Mouse (Mus musculus) lung, postnatal 36 days (tissue): ENCODE measurements around the gene Adcy4.

ENCODE experiments used
- DNase-seq: peaks from one replicate; pipeline ENCODE4 v3.0.0; 2022; ENCODE audit warnings: mixed read lengths

Gene Adcy4

DNA sequence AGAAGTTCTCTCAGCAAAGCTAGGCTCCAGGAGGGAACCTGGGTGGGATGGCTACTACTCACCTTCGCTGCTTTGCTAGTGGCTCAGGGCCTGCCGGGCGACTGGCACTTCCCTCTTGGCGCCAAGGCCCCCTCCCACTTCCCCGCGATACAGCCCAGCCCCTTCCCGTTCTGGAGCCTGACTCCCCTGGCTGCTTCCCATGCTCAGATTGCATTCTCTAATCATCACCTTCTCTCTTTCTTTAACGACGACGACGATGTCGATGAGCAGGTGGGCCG, at the start of gene Adcy4:
Gene Adcy4 (minus strand): TSS at position 138 of the 278 bp plus-strand sequence.
- peak; percentile 67 for DNase-seq

DNA sequence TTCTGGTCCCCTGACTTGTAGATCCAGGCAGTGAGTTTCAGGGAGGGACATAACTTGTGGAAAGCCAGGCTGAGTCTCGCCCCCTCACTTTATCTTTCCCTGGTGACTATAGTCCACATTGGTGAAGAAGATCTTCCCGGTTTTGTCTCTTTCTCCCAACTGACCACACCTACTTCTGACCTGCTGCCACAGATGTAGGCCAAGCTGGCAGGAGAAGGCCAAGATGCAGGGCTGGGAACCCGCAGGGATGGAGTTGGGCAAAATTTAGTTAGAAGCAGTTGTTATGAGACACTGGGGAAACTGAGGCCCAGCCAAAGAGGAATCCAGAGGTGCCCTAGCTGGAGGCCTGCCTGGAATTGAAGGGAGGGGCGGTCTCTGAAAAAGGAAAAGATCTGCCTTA, 49.2 kb upstream of the Adcy4 start:
- DNase-seq: no peak

DNA sequence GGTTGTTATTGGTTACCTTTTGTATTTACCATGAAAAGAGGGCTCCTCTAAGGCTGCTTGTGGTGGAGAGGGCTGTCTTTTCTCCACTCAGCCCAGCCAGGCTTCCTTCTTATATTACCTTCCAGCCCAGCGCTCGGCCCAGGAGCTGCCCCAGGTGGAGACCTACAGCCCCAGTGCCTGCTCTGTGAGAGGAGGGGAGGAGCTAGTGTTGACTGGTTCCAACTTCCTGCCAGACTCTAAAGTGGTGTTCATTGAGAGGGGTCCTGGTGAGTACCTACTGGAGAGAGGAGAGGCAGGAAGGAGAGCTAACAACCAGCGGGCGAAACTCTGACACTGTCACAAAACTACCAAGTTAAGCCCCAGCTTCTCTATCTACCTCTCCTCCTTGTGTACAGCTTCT, 46.4 kb upstream of the Adcy4 start:
- no peak for DNase-seq

DNA sequence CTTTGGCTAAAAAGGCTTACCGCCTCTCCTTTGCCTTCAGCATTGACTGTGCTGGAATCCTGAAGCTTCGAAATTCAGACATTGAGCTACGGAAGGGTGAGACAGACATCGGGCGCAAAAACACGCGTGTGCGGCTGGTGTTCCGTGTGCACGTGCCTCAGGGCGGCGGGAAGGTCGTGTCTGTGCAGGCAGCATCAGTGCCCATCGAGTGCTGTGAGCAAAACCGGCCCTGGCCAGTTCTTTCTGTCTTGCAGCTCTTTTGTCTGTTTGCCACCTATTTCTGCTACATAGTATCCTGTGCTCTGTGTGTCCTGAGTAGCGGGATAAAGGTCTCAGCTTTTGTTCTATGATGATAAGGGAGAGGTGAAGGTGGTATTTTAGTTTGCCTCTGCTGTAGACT, 46.0 kb upstream of the Adcy4 start:
- no peak for DNase-seq

DNA sequence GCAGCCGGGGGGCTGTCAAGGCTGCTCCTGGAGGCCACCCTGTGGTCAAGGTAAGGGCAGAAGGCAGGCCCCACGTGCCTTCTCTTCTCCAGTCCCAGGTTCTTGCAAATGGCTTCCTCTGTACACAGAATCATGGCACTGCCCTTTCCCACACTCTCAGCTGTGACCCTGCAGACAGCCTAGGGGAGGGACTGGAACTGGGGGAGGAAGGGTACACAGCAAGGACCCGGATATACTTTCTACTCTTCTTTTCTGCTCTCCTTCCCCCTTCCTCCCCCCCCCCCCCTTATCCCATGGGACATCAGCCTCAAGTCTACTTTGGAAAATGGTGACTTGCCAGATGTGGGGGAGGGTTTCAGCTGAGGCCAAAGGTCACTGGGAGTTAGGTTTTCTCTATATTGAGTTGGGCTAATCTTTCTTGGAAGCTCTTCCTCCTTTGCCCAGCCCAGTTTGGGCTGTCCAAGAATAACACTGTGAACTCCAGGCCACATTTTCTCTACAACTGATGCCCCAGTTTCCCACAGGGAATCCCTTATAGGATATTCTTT, 44.9 kb upstream of the Adcy4 start:
- peak; percentile 38 for DNase-seq

DNA sequence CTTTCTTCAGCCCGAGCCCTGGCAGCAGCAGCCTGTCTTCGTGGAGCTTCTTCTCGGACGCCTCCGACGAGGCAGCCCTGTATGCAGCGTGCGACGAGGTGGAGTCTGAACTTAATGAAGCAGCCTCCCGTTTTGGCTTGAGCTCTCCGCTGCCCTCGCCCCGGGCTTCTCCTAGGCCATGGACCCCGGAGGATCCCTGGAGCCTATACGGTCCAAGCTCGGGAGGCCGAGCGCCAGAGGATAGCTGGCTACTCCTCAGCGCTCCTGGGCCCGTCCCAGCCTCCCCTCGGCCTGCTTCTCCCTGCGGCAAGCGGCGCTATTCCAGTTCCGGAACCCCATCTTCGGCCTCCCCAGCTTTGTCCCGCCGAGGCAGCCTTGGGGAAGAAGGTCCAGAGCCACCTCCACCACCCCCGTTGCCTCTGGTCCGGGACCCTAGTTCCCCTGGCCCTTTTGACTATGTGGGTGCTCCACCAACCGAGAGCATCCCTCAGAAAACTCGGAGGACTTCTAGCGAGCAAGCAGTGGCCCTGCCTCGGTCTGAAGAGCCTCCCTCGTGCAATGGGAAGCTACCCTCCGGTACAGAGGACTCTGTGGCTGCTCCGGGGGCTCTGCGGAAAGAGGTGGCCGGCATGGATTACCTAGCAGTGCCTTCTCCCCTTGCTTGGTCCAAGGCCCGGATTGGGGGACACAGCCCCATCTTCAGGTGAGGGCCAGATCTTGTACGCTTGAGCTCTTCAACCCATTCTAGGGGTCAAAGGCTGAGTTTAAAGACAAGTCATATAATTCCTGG, 42.9 kb upstream of the Adcy4 start:
- no peak for DNase-seq

DNA sequence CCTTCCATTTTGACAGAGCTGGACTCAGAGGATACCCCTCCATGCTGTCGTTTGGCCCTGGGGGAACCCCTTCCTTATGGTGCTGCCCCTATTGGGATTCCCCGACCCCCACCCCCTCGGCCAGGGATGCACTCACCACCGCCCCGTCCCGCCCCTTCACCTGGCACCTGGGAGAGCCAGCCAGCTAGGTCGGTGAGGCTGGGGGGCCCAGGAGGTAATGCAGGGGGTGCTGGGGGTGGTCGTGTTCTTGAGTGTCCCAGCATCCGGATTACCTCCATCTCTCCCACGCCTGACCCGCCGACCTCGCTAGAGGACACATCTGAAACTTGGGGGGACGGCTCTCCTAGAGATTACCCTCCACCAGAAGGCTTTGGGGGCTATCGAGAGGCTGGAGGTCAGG, 42.2 kb upstream of the Adcy4 start:
- DNase-seq: no peak

DNA sequence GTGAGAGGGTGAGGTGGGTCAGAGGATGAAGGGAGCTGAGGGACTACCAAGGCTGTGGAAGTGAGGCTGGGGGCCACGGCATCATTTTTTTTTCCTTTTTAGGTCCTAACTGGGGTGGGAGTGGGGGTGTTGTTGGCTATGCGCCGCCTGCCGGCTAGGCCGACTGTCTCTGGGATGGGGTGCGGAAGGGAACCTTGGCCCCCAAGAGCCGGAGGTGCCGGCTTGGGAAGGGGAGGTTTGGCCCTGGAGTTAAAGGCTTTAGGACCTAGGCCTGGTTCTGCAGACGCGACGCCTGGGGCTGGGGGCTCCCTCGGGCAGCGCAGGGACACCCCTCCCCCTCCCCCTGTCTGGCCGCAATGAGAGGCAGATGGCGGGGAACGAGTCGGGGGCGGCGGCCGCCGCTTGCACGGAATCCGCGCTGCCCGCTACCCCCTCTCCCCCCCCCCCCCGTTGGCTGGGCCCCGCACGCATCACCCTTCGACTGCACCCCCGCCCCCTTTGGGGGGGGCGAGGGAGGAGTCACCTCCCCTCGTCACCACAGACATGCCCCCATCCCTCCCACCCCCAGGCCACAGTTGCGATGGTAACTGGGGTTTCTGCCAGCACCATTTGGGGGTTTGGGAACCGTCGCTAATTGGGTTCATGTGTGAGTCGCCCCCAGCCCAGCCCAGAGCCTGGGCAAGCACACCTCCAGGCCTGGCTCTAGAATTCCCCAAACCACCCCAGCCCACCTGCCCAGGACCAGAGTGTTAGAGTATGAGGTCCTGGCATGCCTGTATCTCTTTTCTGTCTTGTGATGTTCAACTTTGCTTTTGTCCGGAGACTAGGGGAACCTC, 41.5 kb upstream of the Adcy4 start:
- DNase-seq: peak; percentile 26

DNA sequence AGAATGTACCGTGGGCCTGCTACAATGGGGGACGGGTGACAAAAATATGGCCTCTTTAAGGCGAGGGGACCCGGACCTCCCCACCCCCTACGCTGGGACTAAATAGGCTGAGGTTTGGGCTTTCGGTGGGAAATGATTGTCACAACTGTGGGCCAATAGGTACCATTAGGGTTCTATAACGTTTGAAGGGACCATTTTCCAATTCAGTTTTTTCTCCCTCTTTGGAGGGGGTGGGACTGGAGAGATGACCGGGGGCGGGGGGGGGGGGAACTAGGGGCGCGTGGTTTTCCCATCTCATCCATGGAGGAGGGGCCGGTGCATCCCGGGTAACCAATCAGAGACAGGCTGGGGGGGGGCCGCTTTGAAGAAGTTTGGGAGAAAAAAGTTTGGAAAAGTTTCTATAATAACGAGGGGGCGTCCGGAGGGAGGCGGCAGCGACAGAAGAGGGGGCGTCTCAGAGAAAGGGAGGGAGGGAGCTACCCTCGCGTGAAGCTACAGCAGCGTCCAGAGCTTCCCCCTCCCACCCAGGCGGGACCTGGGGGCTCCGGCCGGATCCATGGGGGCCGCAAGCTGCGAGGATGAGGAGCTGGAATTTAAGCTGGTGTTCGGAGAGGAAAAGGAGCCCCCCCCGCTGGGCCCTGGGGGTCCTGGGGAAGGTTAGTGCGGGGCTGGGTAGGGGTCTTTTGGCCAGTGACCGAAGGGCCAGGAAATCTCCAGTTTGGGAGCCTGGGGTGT, 40.8 kb upstream of the Adcy4 start:
- peak; percentile 66 for DNase-seq

DNA sequence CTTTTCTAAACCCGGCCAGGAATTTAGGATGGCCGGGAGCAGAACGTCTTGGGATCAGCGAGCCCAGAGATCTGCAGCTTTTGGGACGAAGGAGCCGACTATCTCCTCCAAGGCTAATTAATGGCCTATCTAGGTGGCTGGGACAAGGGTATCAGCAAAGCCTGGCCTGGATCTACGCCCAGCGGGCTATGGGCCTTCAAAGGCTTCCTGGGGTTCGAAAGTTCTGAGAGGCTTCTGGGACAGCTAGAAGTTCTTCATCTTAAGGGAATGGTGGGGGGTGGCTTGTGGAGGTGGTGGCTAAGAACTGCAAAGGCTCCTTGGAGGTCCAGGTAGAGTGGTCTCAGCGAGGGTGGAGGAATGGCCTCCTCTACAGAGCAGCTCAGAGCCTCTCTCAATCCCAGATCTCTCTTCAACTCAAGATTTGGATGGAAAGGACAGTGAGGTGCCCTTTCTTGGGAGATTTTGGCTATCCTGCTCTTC, 40.1 kb upstream of the Adcy4 start:
- DNase-seq: peak; percentile 62

DNA sequence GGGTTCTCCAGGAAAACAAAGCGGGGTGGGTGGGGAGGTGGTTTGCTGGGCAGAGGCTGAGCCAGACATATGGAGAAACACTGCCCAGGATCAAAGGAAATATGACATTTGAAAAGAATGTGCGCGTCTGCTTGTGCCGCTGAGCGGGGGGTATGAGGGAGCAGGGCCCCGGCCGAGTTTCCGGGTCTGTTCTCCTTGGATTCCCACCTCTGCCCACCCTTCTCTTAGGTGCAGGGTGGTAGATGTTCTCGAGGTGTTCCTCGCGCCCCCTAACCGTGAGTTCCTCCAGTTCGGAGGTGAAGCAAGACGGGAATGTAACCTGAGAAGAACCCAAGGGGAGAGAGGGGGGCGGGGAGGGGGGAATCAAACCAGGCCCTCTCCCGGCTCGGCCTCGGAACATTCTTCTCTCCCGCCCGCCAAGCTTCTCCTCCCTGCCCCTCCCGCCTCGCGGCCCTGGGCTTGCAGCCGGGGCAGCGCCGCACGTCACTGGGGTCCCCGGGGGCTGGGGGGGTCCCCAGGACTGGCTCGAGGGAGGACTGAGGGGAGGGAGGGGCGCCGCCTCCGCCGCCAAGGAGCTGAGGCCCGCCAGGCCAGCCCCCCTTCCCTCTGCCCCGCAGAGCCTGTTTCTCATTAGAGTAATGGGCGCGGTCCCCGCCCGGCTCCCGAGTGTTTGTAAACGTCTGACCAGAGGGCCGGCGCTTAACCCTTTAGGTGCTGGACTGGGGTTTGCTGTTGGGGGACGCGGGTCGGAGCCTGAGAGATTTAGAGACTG, 39.3 kb upstream of the Adcy4 start, which contains the start of gene Nfatc4:
Gene Nfatc4 (plus strand): TSS at position 154 of the 772 bp plus-strand sequence.
- peak; percentile 92 for DNase-seq

DNA sequence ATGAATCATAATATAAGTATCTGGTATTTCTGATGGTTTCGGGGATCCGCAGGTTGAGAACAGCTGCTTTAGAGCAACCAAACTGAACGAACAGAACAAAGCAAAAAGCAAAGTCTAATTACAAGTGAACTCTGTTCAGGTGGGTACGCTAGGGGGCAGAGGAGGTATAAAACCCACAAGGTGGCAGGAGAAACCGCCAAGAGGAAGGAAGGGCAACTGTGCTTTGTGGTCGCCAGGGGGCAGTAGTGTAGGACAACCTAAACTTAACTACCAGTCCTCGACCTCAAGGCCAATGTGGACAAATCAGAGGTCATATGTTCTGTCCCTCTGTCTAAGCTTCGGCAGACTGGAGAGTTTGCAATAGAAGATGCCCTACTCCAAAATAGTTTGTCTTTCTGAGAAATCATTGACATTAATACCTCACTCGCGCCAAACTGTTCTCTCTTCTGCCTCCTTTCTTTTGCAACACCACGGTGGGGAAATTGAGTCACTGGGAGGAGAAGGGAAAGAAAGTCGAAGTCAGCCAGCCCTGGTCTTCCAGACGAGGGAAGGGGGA, 38.6 kb upstream of the Adcy4 start:
- DNase-seq: peak; percentile 95

DNA sequence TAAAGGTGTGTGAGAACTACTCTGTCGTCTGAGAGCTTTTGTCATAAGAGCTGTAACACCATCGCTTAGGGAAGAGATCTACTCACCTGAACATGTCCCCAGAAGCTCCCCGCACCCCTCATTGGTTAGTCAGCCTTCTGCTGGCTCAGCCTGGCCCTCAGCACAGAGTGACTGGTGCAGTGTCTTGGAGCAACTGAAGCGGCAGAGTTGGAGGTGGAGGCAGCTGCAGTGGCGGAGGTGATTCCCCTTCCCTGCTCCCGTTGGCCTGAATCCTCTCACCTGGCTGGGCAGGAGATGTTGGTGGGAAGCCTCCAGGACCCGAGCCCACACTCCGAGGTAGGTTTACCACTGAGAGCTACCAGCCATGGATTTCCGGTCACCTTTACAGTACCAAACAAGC, 36.7 kb upstream of the Adcy4 start:
- no peak for DNase-seq

DNA sequence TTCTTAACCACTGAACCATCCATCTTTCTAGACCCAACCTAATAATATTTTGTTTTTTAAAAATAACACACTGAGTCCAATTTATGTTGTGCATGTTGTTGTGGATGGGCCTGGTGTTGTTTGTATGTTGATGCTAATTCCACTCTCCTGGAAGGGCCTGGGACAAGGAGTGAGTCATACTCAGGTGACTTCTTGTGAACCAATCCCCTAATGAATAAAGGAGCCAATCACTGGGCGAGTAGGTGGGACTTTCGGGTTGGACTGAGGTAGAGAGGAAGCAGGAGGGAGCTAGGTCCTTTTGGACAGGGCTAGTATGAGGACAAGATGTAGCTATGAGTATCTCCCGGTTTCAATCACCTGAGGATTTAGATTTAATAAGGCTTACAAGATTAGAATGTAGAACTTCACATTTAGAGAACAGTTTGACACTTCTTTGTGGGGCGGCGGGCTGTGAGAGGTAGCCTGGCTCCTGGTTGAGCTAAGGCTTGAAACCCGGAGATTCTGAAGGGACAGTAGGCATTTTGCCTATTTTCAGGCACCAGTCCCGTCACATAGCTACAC, 36.0 kb upstream of the Adcy4 start:
- no peak for DNase-seq

DNA sequence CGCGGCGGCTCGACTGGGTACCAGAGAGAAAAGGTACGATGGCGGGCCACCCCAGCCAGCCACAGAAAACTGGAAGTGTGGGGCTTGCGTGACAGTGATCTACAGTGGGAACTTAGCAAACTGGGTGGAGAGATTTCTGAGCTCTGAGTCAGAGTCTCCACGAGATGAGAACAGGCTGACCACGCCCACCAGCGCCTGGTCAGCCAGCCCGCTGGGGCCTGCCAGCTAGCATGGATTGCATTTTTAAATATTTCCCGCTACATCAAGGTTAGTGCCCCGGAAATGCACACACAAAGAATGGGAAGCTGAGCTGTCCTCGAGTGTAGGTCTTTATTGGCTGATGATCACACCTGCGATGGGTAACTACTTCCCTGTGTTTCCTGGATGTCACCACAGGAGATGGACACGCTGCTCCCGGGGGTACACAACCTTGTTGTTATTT, 31.4 kb upstream of the Adcy4 start:
- peak; percentile 87 for DNase-seq

DNA sequence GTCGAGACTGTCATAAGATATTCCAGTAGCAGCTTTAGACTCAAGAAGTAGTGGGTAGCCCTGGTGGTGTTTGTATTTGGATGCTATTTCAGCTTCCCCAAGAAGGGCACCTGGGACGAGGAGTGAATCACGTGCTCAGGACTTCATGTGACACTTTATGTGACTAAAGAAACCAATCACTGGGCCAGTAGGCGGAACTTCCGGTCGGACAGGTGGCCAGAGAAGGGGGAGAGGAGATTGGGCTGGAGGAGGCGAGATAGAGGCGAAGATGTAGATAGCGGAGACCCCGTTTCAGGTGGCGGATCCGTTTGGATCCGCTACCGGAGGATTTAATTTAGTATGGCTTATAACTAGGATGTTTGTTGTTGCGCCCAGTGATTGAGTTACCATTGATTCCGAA, 31.0 kb upstream of the Adcy4 start:
- DNase-seq: peak; percentile 93

DNA sequence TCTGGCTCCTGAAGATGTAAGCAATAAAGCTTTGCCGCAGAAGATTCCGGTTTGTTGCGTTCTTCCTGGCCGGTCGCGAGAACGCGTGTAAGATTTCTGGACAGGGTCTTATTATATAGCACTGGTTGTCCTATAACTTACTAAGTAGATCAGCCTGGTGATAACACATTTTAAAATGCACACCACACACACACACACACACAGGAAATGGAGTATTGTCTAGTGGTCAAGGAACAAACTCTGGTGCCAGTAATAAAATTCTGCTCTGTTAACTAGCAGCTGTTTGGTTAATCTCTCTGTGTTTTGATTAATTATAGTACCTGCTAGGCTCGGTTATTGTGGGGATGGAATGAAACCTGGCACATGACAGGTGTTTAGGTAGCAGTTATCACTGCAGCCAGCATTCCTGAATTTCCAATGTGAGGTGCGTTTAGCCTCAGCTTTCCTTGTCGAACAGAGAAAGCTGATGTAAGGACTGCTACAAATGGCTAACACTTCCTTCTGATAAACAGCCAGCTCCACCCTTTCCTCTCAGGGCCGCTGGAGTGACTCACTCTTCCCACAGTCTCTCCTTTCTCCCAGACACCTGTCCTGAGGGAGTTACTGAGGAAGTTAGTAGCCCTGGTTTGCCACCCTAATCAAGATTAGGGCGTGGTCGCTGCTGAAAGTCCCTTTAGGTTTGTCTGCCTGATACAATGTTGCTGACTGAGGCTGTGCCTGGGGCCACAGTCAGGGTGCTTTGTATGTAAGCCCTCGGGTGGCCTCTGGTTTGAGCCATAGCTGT, 11.7 kb upstream of the Adcy4 start:
- DNase-seq: peak; percentile 63

DNA sequence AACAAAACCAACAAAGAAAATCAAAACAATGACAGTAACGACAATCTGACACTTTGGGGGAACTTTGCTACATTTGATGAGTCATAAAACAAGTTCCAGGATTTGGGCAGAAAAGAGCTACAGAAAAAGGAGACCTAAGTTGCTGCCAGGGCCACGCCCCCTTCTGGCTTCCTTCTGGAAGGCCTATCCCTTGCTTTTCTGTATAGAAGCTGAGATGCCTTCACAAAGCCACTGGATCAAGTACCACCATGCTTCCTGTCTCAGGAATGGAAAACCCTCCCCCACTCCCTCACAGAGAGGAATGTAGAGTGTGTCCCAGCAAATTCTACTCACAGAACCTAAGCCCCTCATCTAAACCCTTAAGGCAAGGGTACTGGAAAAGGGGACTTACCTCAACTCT, 10.1 kb upstream of the Adcy4 start:
- no peak for DNase-seq

DNA sequence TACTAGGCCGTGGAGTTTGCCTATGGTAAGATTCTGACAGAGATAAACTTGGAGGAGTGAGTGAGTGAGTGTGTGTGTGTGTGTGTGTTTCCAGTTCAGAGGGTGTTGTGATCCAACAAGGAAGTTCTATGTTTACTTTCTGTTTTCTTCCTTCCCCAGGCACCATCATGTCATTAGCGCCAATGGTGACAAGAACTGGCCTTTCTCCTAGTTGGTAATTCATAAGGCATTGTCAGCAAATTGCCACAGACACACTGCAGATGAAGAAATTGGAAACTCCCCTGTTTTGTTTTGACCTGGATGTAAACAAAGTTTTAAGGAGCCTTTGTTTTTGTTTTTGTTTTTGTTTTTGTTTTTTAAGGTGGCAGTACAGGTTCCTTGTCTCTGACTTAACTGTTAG, 9.6 kb upstream of the Adcy4 start:
- no peak for DNase-seq

DNA sequence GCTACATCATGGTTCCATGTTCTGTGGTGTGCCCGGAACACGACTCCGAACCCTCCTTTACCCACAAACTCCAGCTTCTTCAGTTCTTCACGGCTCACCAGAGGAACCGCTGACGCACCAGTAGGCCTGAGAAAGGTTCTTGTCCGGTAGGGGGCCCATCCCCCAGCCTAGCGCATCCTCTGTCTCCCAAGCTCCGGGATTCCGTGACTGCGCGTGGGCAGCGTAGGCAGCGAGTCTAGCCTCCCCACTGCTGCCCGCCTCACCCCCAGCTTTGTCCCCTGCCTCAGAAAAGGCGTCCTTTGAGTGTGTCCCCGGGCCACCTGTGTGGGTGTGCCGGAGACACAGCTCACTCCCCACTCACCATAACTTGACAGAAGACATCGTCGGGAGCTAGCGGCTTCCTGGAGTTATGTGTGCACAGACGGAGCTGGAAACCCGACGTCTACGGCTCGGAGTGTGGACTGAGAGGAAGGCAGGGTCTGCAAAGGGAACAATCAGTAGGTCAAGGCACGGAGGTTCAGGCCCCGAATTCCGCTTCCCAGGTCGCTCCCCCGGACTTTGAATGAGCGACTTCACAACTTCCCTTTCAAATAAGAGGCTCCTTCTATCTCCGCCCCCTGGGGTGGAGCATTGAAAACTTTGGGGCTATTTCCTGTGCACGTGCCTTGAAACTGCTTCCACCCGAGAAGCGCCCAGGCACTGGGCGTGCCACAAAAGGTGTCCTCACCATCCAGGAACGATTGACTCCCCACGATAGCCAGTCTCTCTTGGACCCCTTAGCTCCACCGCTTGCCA, 4.6 kb upstream of the Adcy4 start, which contains the start of gene Ripk3:
Gene Ripk3 (minus strand): TSS at position 610 of the 795 bp plus-strand sequence.
- DNase-seq: peak; percentile 82
